Mouse (Mus musculus): Measurements from ENCODE around the gene Luc7l3. TPM values are rescaled to one million over a fixed set of nuclear protein-coding genes. Genes with fewer than 3 reads are reported as not detected.

Luc7l3 gene
- total and polyA plus RNA-seq, 2 experiments: 4.6 to 20.1 TPM

GRCm38 (mm10) chr11:94287105-94287504 lies 34.7 kb downstream of the Luc7l3 start:
- Histone ChIP-seq H3K4me1 (ENCODE audit: control insufficient read depth, insufficient read depth, low read length) (peaks cover 8% of the 10 kb centered on the region), H3K36me3 (ENCODE audit: control insufficient read depth, insufficient read depth, low read length) (peaks cover 49% of the 10 kb centered on the region), H3K27ac (replicated peaks; ENCODE audit: insufficient read depth, low read depth, low read length) (no peak overlapping the region), H3K27me3 (ENCODE audit: control insufficient read depth, insufficient read depth, low read length) (no peaks in the 10 kb centered on the region), H3K79me2 (ENCODE audit: control insufficient read depth, insufficient read depth, low read length) (no peaks in the 10 kb centered on the region), H3K4me3 (ENCODE audit: insufficient read depth, low read depth, low read length) (no peak overlapping the region), H3K9ac (ENCODE audit: low read depth, low read length) (no peak overlapping the region)
- TF ChIP-seq CTCF (IDR thresholded peaks at IDR 0.05; ENCODE audit: low read depth, low read length) (no peak), POLR2A (IDR thresholded peaks at IDR 0.05; ENCODE audit: extremely low read depth, insufficient read depth, low read length) (no peak)
- WGBS: 93% methylated on average over 5 of the region's 5 CpGs
- no peak for DNase-seq (ENCODE audit: extremely low read depth, low read depth, low spot score)

DNA sequence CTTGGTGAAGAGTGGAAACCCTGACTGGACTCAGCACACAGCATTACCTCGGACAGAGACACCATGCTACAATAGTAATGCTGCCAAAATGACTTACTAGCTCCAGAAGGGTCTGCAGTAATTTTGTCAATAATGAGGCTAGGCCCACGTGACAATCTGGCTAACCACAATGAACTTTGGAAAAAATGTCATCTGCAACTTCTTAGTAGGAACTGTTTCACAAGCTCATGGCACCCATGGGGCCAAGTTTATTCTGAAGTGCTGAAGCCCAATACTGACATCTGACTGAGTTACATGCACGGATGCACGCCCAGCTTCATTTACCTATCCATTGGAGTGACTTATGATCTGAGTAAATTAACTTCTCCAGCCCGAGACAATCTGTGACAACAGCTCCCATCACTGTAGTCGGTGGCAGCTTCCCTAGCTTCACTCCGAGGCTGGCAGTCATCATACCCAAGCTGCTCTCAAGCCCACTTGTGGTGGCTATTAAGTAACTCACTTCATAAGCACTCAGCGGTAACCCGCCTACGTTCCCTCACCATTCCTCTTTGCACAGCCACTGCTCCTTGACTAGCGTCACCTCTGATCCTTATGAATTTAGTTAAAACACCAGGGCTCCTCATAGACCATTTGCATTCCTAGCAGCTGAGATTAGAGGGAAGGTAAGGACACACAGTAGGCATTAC lies 35.8 kb downstream of the Luc7l3 start:
- H3K4me1 ChIP-seq (ENCODE audit: control insufficient read depth, insufficient read depth, low read length): peaks cover 16% of the 10 kb centered on the region
- H3K27me3 ChIP-seq (ENCODE audit: control insufficient read depth, insufficient read depth, low read length): no peaks in the 10 kb centered on the region
- no peak overlapping the region for H3K9ac ChIP-seq (ENCODE audit: low read depth, low read length)
- 92% methylated on average over 11 of the region's 11 CpGs for WGBS
- TF ChIP-seq CTCF (IDR thresholded peaks at IDR 0.05; ENCODE audit: low read depth, low read length) (no peak), POLR2A (IDR thresholded peaks at IDR 0.05; ENCODE audit: extremely low read depth, insufficient read depth, low read length) (no peak)
- peak; percentile 39 for DNase-seq (ENCODE audit: extremely low read depth, low read depth, low spot score)
- H3K36me3 ChIP-seq (ENCODE audit: control insufficient read depth, insufficient read depth, low read length): peaks cover 41% of the 10 kb centered on the region
- H3K27ac ChIP-seq (replicated peaks; ENCODE audit: insufficient read depth, low read depth, low read length): no peak overlapping the region
- no peaks in the 10 kb centered on the region for H3K79me2 ChIP-seq (ENCODE audit: control insufficient read depth, insufficient read depth, low read length)
- H3K4me3 ChIP-seq (ENCODE audit: insufficient read depth, low read depth, low read length): no peak overlapping the region

GRCm38 (mm10) chr11:94283536-94284099 lies 38.2 kb downstream of the Luc7l3 start:
- no peaks in the 10 kb centered on the region for H3K27me3 ChIP-seq (ENCODE audit: control insufficient read depth, insufficient read depth, low read length)
- no peak overlapping the region for H3K9ac ChIP-seq (ENCODE audit: low read depth, low read length)
- no peak overlapping the region for H3K4me3 ChIP-seq (ENCODE audit: insufficient read depth, low read depth, low read length)
- DNase-seq (ENCODE audit: extremely low read depth, low read depth, low spot score): peak; percentile 43
- H3K36me3 ChIP-seq (ENCODE audit: control insufficient read depth, insufficient read depth, low read length): peaks cover 25% of the 10 kb centered on the region
- 60% methylated on average over 6 of the region's 6 CpGs for WGBS
- H3K4me1 ChIP-seq (ENCODE audit: control insufficient read depth, insufficient read depth, low read length): peaks cover 17% of the 10 kb centered on the region
- H3K27ac ChIP-seq (replicated peaks; ENCODE audit: insufficient read depth, low read depth, low read length): no peak overlapping the region
- no peaks in the 10 kb centered on the region for H3K79me2 ChIP-seq (ENCODE audit: control insufficient read depth, insufficient read depth, low read length)
- no peak for TF ChIP-seq CTCF (IDR thresholded peaks at IDR 0.05; ENCODE audit: low read depth, low read length)
- TF ChIP-seq POLR2A (IDR thresholded peaks at IDR 0.05; ENCODE audit: extremely low read depth, insufficient read depth, low read length): no peak

GRCm38 (mm10) chr11:94282291-94282690 lies 39.5 kb downstream of the Luc7l3 start:
- Histone ChIP-seq H3K36me3 (ENCODE audit: control insufficient read depth, insufficient read depth, low read length) (peaks cover 14% of the 10 kb centered on the region), H3K4me3 (ENCODE audit: insufficient read depth, low read depth, low read length) (no peak overlapping the region), H3K27me3 (ENCODE audit: control insufficient read depth, insufficient read depth, low read length) (no peaks in the 10 kb centered on the region), H3K4me1 (ENCODE audit: control insufficient read depth, insufficient read depth, low read length) (peaks cover 17% of the 10 kb centered on the region), H3K9ac (ENCODE audit: low read depth, low read length) (0 out of 2 replicates have a peak overlapping the region, but pooled peaks have one; percentile 6), H3K79me2 (ENCODE audit: control insufficient read depth, insufficient read depth, low read length) (no peaks in the 10 kb centered on the region), H3K27ac (replicated peaks; ENCODE audit: insufficient read depth, low read depth, low read length) (peak overlapping the region; percentile 53)
- WGBS: 32% methylated on average over 5 of the region's 5 CpGs
- TF ChIP-seq CTCF (IDR thresholded peaks at IDR 0.05; ENCODE audit: low read depth, low read length) (no peak), POLR2A (IDR thresholded peaks at IDR 0.05; ENCODE audit: extremely low read depth, insufficient read depth, low read length) (no peak)
- DNase-seq (ENCODE audit: extremely low read depth, low read depth, low spot score): no peak

GRCm38 (mm10) chr11:94281199-94282181 lies 40.3 kb downstream of the Luc7l3 start, which contains the start of gene Gm21885:
Gm21885 (plus strand) TSS chr11:94281873.
- Histone ChIP-seq H3K27ac (replicated peaks; ENCODE audit: insufficient read depth, low read depth, low read length) (peak within 1 kb of the TSS; percentile 53), H3K27me3 (ENCODE audit: control insufficient read depth, insufficient read depth, low read length) (no peaks in the 10 kb centered on the region), H3K4me3 (ENCODE audit: insufficient read depth, low read depth, low read length) (no peak within 1 kb of the TSS), H3K4me1 (ENCODE audit: control insufficient read depth, insufficient read depth, low read length) (peaks cover 19% of the 10 kb centered on the region), H3K9ac (ENCODE audit: low read depth, low read length) (0 out of 2 replicates have a peak within 1 kb of the TSS, but pooled peaks have one; percentile 6), H3K79me2 (ENCODE audit: control insufficient read depth, insufficient read depth, low read length) (no peaks in the 10 kb centered on the region), H3K36me3 (ENCODE audit: control insufficient read depth, insufficient read depth, low read length) (peaks cover 12% of the 10 kb centered on the region)
- no peak for TF ChIP-seq CTCF (IDR thresholded peaks at IDR 0.05; ENCODE audit: low read depth, low read length)
- no peak for TF ChIP-seq POLR2A (IDR thresholded peaks at IDR 0.05; ENCODE audit: extremely low read depth, insufficient read depth, low read length)
- WGBS: 46% methylated on average over 11 of the region's 11 CpGs
- peak; percentile 87 for DNase-seq (ENCODE audit: extremely low read depth, low read depth, low spot score)

Measured in liver, adult 2 months (tissue).